Mouse (Mus musculus) CH12F3 (cell line): ENCODE measurements around the gene Gm17093.
"Not testable (repeated sequence)": the region's sequence is repeated elsewhere in the genome, so short reads cannot be mapped to it uniquely, and the experiment has no call there.

Experiments used
- in situ Hi-C: fragments of 300-500 bp; cut with MboI; formaldehyde crosslinking; loops from 2 replicates; pipeline ENCODE4 v1.14.3; 2020; ENCODE audit warnings: low sequenced_read_pairs

The Gm17093 gene

GRCm38 (mm10) chr14:44517976-44518375, at the start of gene Gm17093:
Gene Gm17093 (plus strand): TSS chr14:44518276.
- in situ Hi-C loops = not testable (repeated sequence)

- in situ Hi-C loops = not testable (repeated sequence)
Measured at GRCm38 (mm10) chr14:44492163-44492562, 25.9 kb upstream of the Gm17093 start, which contains the start of gene BC061237. Gene BC061237 (plus strand): TSS chr14:44492463.

GRCm38 (mm10) chr14:44547961-44548360, 29.9 kb downstream of the Gm17093 start:
- in situ Hi-C loops = not testable (repeated sequence)
